Mouse (Mus musculus): ENCODE measurements around the gene Bhmt. TPM values are rescaled to one million over a fixed set of nuclear protein-coding genes. Genes with fewer than 3 reads are reported as not detected.

Bhmt gene
- polyA plus RNA-seq, 1 experiment from 2014 or later: not detected

- ATAC-seq (replicated peaks; ENCODE audit: low FRiP score): no peak
- 88% methylated on average over 4 of the region's 4 CpGs for WGBS
- DNase-seq (ENCODE audit: low spot score): no peak
Measured at GRCm38 (mm10) chr13:93667586-93667985, 29.8 kb upstream of the Bhmt start.

GRCm38 (mm10) chr13:93657941-93658340, 20.2 kb upstream of the Bhmt start:
- Histone ChIP-seq H3K4me2 (ENCODE audit: low read depth, low read length, severe bottlenecking) (no peak overlapping the region), H3K9ac (ENCODE audit: low read length) (no peak overlapping the region), H3K4me3 (ENCODE audit: low read depth, low read length) (no peak overlapping the region), H3K27ac (ENCODE audit: low read depth, low read length) (no peak overlapping the region), H3K36me3 (ENCODE audit: control insufficient read depth, insufficient read depth, low read length) (no peaks in the 10 kb centered on the region), H3K4me1 (replicated peaks; ENCODE audit: control insufficient read depth, insufficient read depth, low read length) (no peaks in the 10 kb centered on the region), H3K9me3 (ENCODE audit: control insufficient read depth, low read length) (no peaks in the 10 kb centered on the region), H3K27me3 (ENCODE audit: control insufficient read depth, insufficient read depth, low read length) (no peaks in the 10 kb centered on the region)
- no peak for ATAC-seq (replicated peaks; ENCODE audit: low FRiP score)
- WGBS: 81% methylated on average over 5 of the region's 5 CpGs
- no peak for DNase-seq (ENCODE audit: low spot score)

More at GRCm38 (mm10) chr13:93667586-93667985, 29.8 kb upstream of the Bhmt start:
- Histone ChIP-seq H3K4me1 (replicated peaks; ENCODE audit: control insufficient read depth, insufficient read depth, low read length) (no peaks in the 10 kb centered on the region), H3K27ac (ENCODE audit: low read depth, low read length) (no peak overlapping the region), H3K36me3 (ENCODE audit: control insufficient read depth, insufficient read depth, low read length) (no peaks in the 10 kb centered on the region), H3K27me3 (ENCODE audit: control insufficient read depth, insufficient read depth, low read length) (no peaks in the 10 kb centered on the region), H3K9ac (ENCODE audit: low read length) (no peak overlapping the region), H3K4me3 (ENCODE audit: low read depth, low read length) (no peak overlapping the region), H3K4me2 (ENCODE audit: low read depth, low read length, severe bottlenecking) (no peak overlapping the region), H3K9me3 (ENCODE audit: control insufficient read depth, low read length) (no peaks in the 10 kb centered on the region)

- Histone ChIP-seq H3K27ac (ENCODE audit: low read depth, low read length) (no peak overlapping the region), H3K4me2 (ENCODE audit: low read depth, low read length, severe bottlenecking) (no peak overlapping the region), H3K9ac (ENCODE audit: low read length) (no peak overlapping the region), H3K27me3 (ENCODE audit: control insufficient read depth, insufficient read depth, low read length) (no peaks in the 10 kb centered on the region), H3K36me3 (ENCODE audit: control insufficient read depth, insufficient read depth, low read length) (no peaks in the 10 kb centered on the region), H3K4me3 (ENCODE audit: low read depth, low read length) (no peak overlapping the region), H3K4me1 (replicated peaks; ENCODE audit: control insufficient read depth, insufficient read depth, low read length) (no peaks in the 10 kb centered on the region), H3K9me3 (ENCODE audit: control insufficient read depth, low read length) (no peaks in the 10 kb centered on the region)
- DNase-seq (ENCODE audit: low spot score) (no peak), ATAC-seq (replicated peaks; ENCODE audit: low FRiP score) (no peak)
- 87% methylated on average over 6 of the region's 6 CpGs for WGBS
Measured at GRCm38 (mm10) chr13:93653382-93653781, 15.6 kb upstream of the Bhmt start.

- Histone ChIP-seq H3K27ac (ENCODE audit: low read depth, low read length) (no peak overlapping the region), H3K9ac (ENCODE audit: low read length) (no peak overlapping the region), H3K4me1 (replicated peaks; ENCODE audit: control insufficient read depth, insufficient read depth, low read length) (no peaks in the 10 kb centered on the region), H3K9me3 (ENCODE audit: control insufficient read depth, low read length) (no peaks in the 10 kb centered on the region), H3K4me2 (ENCODE audit: low read depth, low read length, severe bottlenecking) (no peak overlapping the region), H3K36me3 (ENCODE audit: control insufficient read depth, insufficient read depth, low read length) (no peaks in the 10 kb centered on the region), H3K4me3 (ENCODE audit: low read depth, low read length) (no peak overlapping the region), H3K27me3 (ENCODE audit: control insufficient read depth, insufficient read depth, low read length) (no peaks in the 10 kb centered on the region)
- DNase-seq (ENCODE audit: low spot score) (no peak), ATAC-seq (replicated peaks; ENCODE audit: low FRiP score) (no peak)
- WGBS: 91% methylated on average over 7 of the region's 7 CpGs
Measured at GRCm38 (mm10) chr13:93648387-93649130, 10.8 kb upstream of the Bhmt start.

- H3K27me3 ChIP-seq (ENCODE audit: control insufficient read depth, insufficient read depth, low read length): no peaks in the 10 kb centered on the region
- 76% methylated on average over 4 of the region's 4 CpGs for WGBS
- DNase-seq (ENCODE audit: low spot score) (no peak), ATAC-seq (replicated peaks; ENCODE audit: low FRiP score) (no peak)
- H3K9ac ChIP-seq (ENCODE audit: low read length): no peak overlapping the region
- no peak overlapping the region for H3K27ac ChIP-seq (ENCODE audit: low read depth, low read length)
- H3K4me1 ChIP-seq (replicated peaks; ENCODE audit: control insufficient read depth, insufficient read depth, low read length): no peaks in the 10 kb centered on the region
- no peaks in the 10 kb centered on the region for H3K36me3 ChIP-seq (ENCODE audit: control insufficient read depth, insufficient read depth, low read length)
- no peaks in the 10 kb centered on the region for H3K9me3 ChIP-seq (ENCODE audit: control insufficient read depth, low read length)
- no peak overlapping the region for H3K4me3 ChIP-seq (ENCODE audit: low read depth, low read length)
- H3K4me2 ChIP-seq (ENCODE audit: low read depth, low read length, severe bottlenecking): no peak overlapping the region
Measured at GRCm38 (mm10) chr13:93639636-93640035, 1.9 kb upstream of the Bhmt start.

GRCm38 (mm10) chr13:93636561-93636960, 1.2 kb downstream of the Bhmt start:
- no peaks in the 10 kb centered on the region for H3K4me1 ChIP-seq (replicated peaks; ENCODE audit: control insufficient read depth, insufficient read depth, low read length)
- DNase-seq (ENCODE audit: low spot score): no peak
- H3K27me3 ChIP-seq (ENCODE audit: control insufficient read depth, insufficient read depth, low read length): no peaks in the 10 kb centered on the region
- WGBS: 72% methylated on average over 1 of the region's 1 CpGs
- no peak overlapping the region for H3K4me3 ChIP-seq (ENCODE audit: low read depth, low read length)
- no peak overlapping the region for H3K4me2 ChIP-seq (ENCODE audit: low read depth, low read length, severe bottlenecking)
- ATAC-seq (replicated peaks; ENCODE audit: low FRiP score): no peak
- H3K9ac ChIP-seq (ENCODE audit: low read length): no peak overlapping the region
- no peaks in the 10 kb centered on the region for H3K9me3 ChIP-seq (ENCODE audit: control insufficient read depth, low read length)
- no peak overlapping the region for H3K27ac ChIP-seq (ENCODE audit: low read depth, low read length)
- H3K36me3 ChIP-seq (ENCODE audit: control insufficient read depth, insufficient read depth, low read length): no peaks in the 10 kb centered on the region

- Histone ChIP-seq H3K9ac (ENCODE audit: low read length) (no peak overlapping the region), H3K4me1 (replicated peaks; ENCODE audit: control insufficient read depth, insufficient read depth, low read length) (no peaks in the 10 kb centered on the region), H3K4me2 (ENCODE audit: low read depth, low read length, severe bottlenecking) (no peak overlapping the region), H3K36me3 (ENCODE audit: control insufficient read depth, insufficient read depth, low read length) (no peaks in the 10 kb centered on the region), H3K27ac (ENCODE audit: low read depth, low read length) (no peak overlapping the region), H3K27me3 (ENCODE audit: control insufficient read depth, insufficient read depth, low read length) (no peaks in the 10 kb centered on the region), H3K9me3 (ENCODE audit: control insufficient read depth, low read length) (no peaks in the 10 kb centered on the region), H3K4me3 (ENCODE audit: low read depth, low read length) (no peak overlapping the region)
- DNase-seq (ENCODE audit: low spot score) (no peak), ATAC-seq (replicated peaks; ENCODE audit: low FRiP score) (no peak)
- WGBS: 84% methylated on average over 5 of the region's 5 CpGs
Measured at GRCm38 (mm10) chr13:93632927-93633326, 4.8 kb downstream of the Bhmt start.

- WGBS: 92% methylated on average over 10 of the region's 10 CpGs
- H3K36me3 ChIP-seq (ENCODE audit: control insufficient read depth, insufficient read depth, low read length): no peaks in the 10 kb centered on the region
- no peak for ATAC-seq (replicated peaks; ENCODE audit: low FRiP score)
- H3K27ac ChIP-seq (ENCODE audit: low read depth, low read length): no peak overlapping the region
- no peaks in the 10 kb centered on the region for H3K4me1 ChIP-seq (replicated peaks; ENCODE audit: control insufficient read depth, insufficient read depth, low read length)
- no peaks in the 10 kb centered on the region for H3K27me3 ChIP-seq (ENCODE audit: control insufficient read depth, insufficient read depth, low read length)
- H3K4me2 ChIP-seq (ENCODE audit: low read depth, low read length, severe bottlenecking): no peak overlapping the region
- no peak overlapping the region for H3K9ac ChIP-seq (ENCODE audit: low read length)
- H3K9me3 ChIP-seq (ENCODE audit: control insufficient read depth, low read length): no peaks in the 10 kb centered on the region
- H3K4me3 ChIP-seq (ENCODE audit: low read depth, low read length): no peak overlapping the region
- no peak for DNase-seq (ENCODE audit: low spot score)
Measured at GRCm38 (mm10) chr13:93630941-93631705, 6.6 kb downstream of the Bhmt start.

All from forebrain, embryonic 11.5 days (tissue).